In genomic region chr9:72530237-72530636, GRCm38 (mm10) we compare ENCODE assay signal across 1 mouse cellular context.
TF ChIP-seq lines count a peak whose summit lies in the region.

No protein-coding gene starts in this region.

TF ChIP-seq in MEL, 35 proteins besides CTCF, POLR2A, EP300 and RAD21 (continued from another document):
- TF ChIP-seq TBP (IDR thresholded peaks at IDR 0.05; ENCODE audit: low read depth, low read length) (peak; percentile 84), MAFK (IDR thresholded peaks at IDR 0.05; ENCODE audit: borderline replicate concordance, low read depth, low read length) (no peak), KAT2A (conservative IDR thresholded peaks at IDR 0.05; ENCODE audit: low read depth, low read length) (peak; percentile 38; the same call in 1 of the 2 replicates), NELFE (IDR thresholded peaks at IDR 0.05; ENCODE audit: low read depth, low read length) (no peak; the same call in 1 of the 2 replicates), POLR2AphosphoS2 (IDR thresholded peaks at IDR 0.05; ENCODE audit: low read length) (no peak)
TF ChIP-seq in MEL: peak in this region for 21.
